In genomic region chr19:22780192-22780843, GRCm38 (mm10) we compare ENCODE assay signal across 13 mouse cellular contexts.
"Had no signal": no experiment of that assay in that cellular context is flagged by ENCODE, and none has a peak within 500 bp of the region (broad histone marks: within the 10 kb centered on the region; RNA-seq: fewer than 3 reads in every experiment).

No protein-coding gene starts in this region.

- H3K4me2 ChIP-seq: limb, embryonic 15.5 days; liver, embryonic 12.5 days; lung, embryonic 14.5 days; neural tube, embryonic 13.5 days had no signal

- H3K9ac ChIP-seq: limb, embryonic 15.5 days; liver, embryonic 12.5 days; lung, embryonic 14.5 days; neural tube, embryonic 13.5 days had no signal

- H3K27ac ChIP-seq: limb, embryonic 15.5 days; liver, embryonic 12.5 days; midbrain, embryonic 10.5 days; neural tube, embryonic 13.5 days had no signal

- H3K36me3 ChIP-seq: limb, embryonic 15.5 days; liver, embryonic 12.5 days; midbrain, embryonic 10.5 days; neural tube, embryonic 13.5 days had no signal

- ATAC-seq: liver, embryonic 12.5 days; midbrain, embryonic 16.5 days had no signal

- H3K9me3 ChIP-seq: limb, embryonic 15.5 days; liver, embryonic 12.5 days; midbrain, embryonic 10.5 days; neural tube, embryonic 13.5 days had no signal

- H3K4me3 ChIP-seq: limb, embryonic 15.5 days; liver, embryonic 12.5 days; midbrain, embryonic 10.5 days; neural tube, embryonic 13.5 days had no signal

- H3K27me3 ChIP-seq: limb, embryonic 15.5 days; liver, embryonic 12.5 days; neural tube, embryonic 13.5 days had no signal

- H3K4me1 ChIP-seq: limb, embryonic 15.5 days; liver, embryonic 12.5 days; midbrain, embryonic 10.5 days; neural tube, embryonic 13.5 days had no signal

- DNase-seq: kidney, adult 11 months; kidney, postnatal 14 days; lung, embryonic 14.5 days; lung, postnatal 10 days; lung, postnatal 4 days; retina, postnatal 1 day; right cerebral cortex, postnatal 25 days; thymus, postnatal 4 days had no signal
